Mouse (Mus musculus) neural tube, embryonic 11.5 days (tissue): ENCODE measurements around the gene Efemp2. TPM values are rescaled to one million over a fixed set of nuclear protein-coding genes. Genes with fewer than 3 reads are reported as not detected.

Experiments used
- ATAC-seq: fragments of 200-750 bp; cut with Nextera tagmentation; 2 replicates; pipeline ENCODE4 v1.8.0; 2017; ENCODE audit warnings: moderate number of reproducible peaks, mild to moderate bottlenecking, moderate TSS enrichment, moderate library complexity; ENCODE audit not compliant: insufficient read depth, low FRiP score, low TSS enrichment
- DNase-seq: peaks from one replicate; pipeline ENCODE4 v3.0.0-alpha.2; 2015; ENCODE audit warnings: low spot score
- H3K27ac ChIP-seq: fragments of 300-500 bp; sonication (generic); 2 replicates; pipeline ENCODE4 v1.5.1; 2014; ENCODE audit warnings: low read depth, mild to moderate bottlenecking, low read length
- H3K27me3 ChIP-seq: fragments of 300-500 bp; sonication (generic); 2 replicates; pipeline ENCODE4 v1.6.1; 2014; ENCODE audit warnings: mild to moderate bottlenecking, low read length, mixed read lengths; ENCODE audit not compliant: control insufficient read depth, insufficient read depth
- H3K36me3 ChIP-seq: fragments of 300-500 bp; sonication (generic); 2 replicates; pipeline ENCODE4 v1.6.1; 2014; ENCODE audit warnings: mild to moderate bottlenecking, low read length, moderate library complexity, mixed read lengths; ENCODE audit not compliant: control insufficient read depth, insufficient read depth
- H3K4me1 ChIP-seq: fragments of 300-500 bp; sonication (generic); 2 replicates; pipeline ENCODE4 v1.6.1; 2014; ENCODE audit warnings: low read length, mixed read lengths; ENCODE audit not compliant: control insufficient read depth, insufficient read depth
- H3K4me2 ChIP-seq: fragments of 300-500 bp; sonication (generic); 2 replicates; pipeline ENCODE4 v1.6.1; 2014; ENCODE audit warnings: low read depth, mild to moderate bottlenecking, moderate library complexity
- H3K4me3 ChIP-seq: fragments of 300-500 bp; sonication (generic); 2 replicates; pipeline ENCODE4 v1.5.1; 2014; ENCODE audit warnings: low read depth, low read length
- H3K9ac ChIP-seq: fragments of 300-500 bp; sonication (generic); 2 replicates; pipeline ENCODE4 v1.6.1; 2014; ENCODE audit warnings: mild to moderate bottlenecking, low read length
- H3K9me3 ChIP-seq: fragments of 300-500 bp; sonication (generic); 2 replicates; pipeline ENCODE4 v1.6.1; 2016; ENCODE audit warnings: low read length; ENCODE audit not compliant: control insufficient read depth
- WGBS: fragments of 180-500 bp; shearing (Covaris S2); extraction: QIAGEN DNeasy Blood & Tissue Kit; methylation state at CpG from one replicate; pipeline ENCODE4 v1.1.7; 2014; 5-methylcytosine and 5-hydroxymethylcytosine counted together
- polyA plus RNA-seq: library from polyadenylated mRNA; unstranded; fragments of >200 nt; fragmentation: Nextera tagmentation; extraction: Ambion mirVana; gene quantifications from 2 replicates; pipeline ENCODE4 v1.2.1, GENCODE M21; 2014

Efemp2 gene
- polyA plus RNA-seq, 1 experiment from 2014 or later = 55.6 TPM

GRCm38 (mm10) chr19:5481398-5481797 lies 7.6 kb downstream of the Efemp2 start:
- no peak for ATAC-seq

GRCm38 (mm10) chr19:5483386-5484359 lies 9.9 kb downstream of the Efemp2 start:
- 91% methylated on average over 19 of the region's 19 CpGs for WGBS
- Histone ChIP-seq H3K36me3 (peaks cover 10% of the 10 kb centered on the region), H3K4me3 (no peak overlapping the region), H3K27ac (no peak overlapping the region), H3K9me3 (no peaks in the 10 kb centered on the region), H3K4me2 (no peak overlapping the region), H3K4me1 (peaks cover 10% of the 10 kb centered on the region), H3K9ac (no peak overlapping the region), H3K27me3 (no peaks in the 10 kb centered on the region)
- ATAC-seq (no peak), DNase-seq (no peak)

More at GRCm38 (mm10) chr19:5481398-5481797, 7.6 kb downstream of the Efemp2 start:
- no peaks in the 10 kb centered on the region for H3K9me3 ChIP-seq
- no peaks in the 10 kb centered on the region for H3K4me1 ChIP-seq
- H3K4me3 ChIP-seq = no peak overlapping the region
- no peak overlapping the region for H3K9ac ChIP-seq
- WGBS = 92% methylated on average over 10 of the region's 10 CpGs
- no peak overlapping the region for H3K27ac ChIP-seq
- DNase-seq = no peak
- H3K4me2 ChIP-seq = no peak overlapping the region
- H3K27me3 ChIP-seq = no peaks in the 10 kb centered on the region
- H3K36me3 ChIP-seq = peaks cover 10% of the 10 kb centered on the region

- Histone ChIP-seq H3K36me3 (peaks cover 10% of the 10 kb centered on the region), H3K9ac (no peak overlapping the region), H3K27me3 (no peaks in the 10 kb centered on the region), H3K4me3 (no peak overlapping the region), H3K27ac (no peak overlapping the region), H3K9me3 (no peaks in the 10 kb centered on the region), H3K4me1 (peaks cover 13% of the 10 kb centered on the region), H3K4me2 (no peak overlapping the region)
- 91% methylated on average over 5 of the region's 5 CpGs for WGBS
- ATAC-seq (no peak), DNase-seq (no peak)
These were observed 10.7 kb downstream of the Efemp2 start for GRCm38 (mm10) chr19:5484496-5484895.

- peaks cover 10% of the 10 kb centered on the region for H3K36me3 ChIP-seq
These were observed 11.6 kb downstream of the Efemp2 start for GRCm38 (mm10) chr19:5485371-5485770.

GRCm38 (mm10) chr19:5485821-5486220 lies 12.1 kb downstream of the Efemp2 start:
- Histone ChIP-seq H3K4me3 (no peak overlapping the region), H3K27ac (no peak overlapping the region), H3K4me1 (peaks cover 13% of the 10 kb centered on the region), H3K9ac (no peak overlapping the region), H3K36me3 (peaks cover 10% of the 10 kb centered on the region), H3K9me3 (no peaks in the 10 kb centered on the region), H3K27me3 (no peaks in the 10 kb centered on the region), H3K4me2 (no peak overlapping the region)
- no peak for DNase-seq
- ATAC-seq = no peak
- WGBS = 93% methylated on average over 7 of the region's 7 CpGs

More at GRCm38 (mm10) chr19:5485371-5485770, 11.6 kb downstream of the Efemp2 start:
- H3K9me3 ChIP-seq = no peaks in the 10 kb centered on the region
- H3K27me3 ChIP-seq = no peaks in the 10 kb centered on the region
- H3K4me2 ChIP-seq = no peak overlapping the region
- H3K9ac ChIP-seq = no peak overlapping the region
- DNase-seq (no peak), ATAC-seq (no peak)
- H3K4me1 ChIP-seq = peaks cover 13% of the 10 kb centered on the region
- H3K27ac ChIP-seq = no peak overlapping the region
- H3K4me3 ChIP-seq = no peak overlapping the region
- WGBS = 93% methylated on average over 8 of the region's 8 CpGs

GRCm38 (mm10) chr19:5486286-5486685 lies 12.5 kb downstream of the Efemp2 start:
- H3K27ac ChIP-seq = no peak overlapping the region
- 93% methylated on average over 8 of the region's 8 CpGs for WGBS
- H3K9me3 ChIP-seq = no peaks in the 10 kb centered on the region
- ATAC-seq (no peak), DNase-seq (no peak)
- H3K36me3 ChIP-seq = peaks cover 10% of the 10 kb centered on the region
- H3K27me3 ChIP-seq = no peaks in the 10 kb centered on the region
- no peak overlapping the region for H3K9ac ChIP-seq
- no peak overlapping the region for H3K4me3 ChIP-seq
- peaks cover 13% of the 10 kb centered on the region for H3K4me1 ChIP-seq
- H3K4me2 ChIP-seq = no peak overlapping the region

GRCm38 (mm10) chr19:5486771-5487170 lies 13.0 kb downstream of the Efemp2 start:
- Histone ChIP-seq H3K4me1 (peaks cover 15% of the 10 kb centered on the region), H3K9me3 (no peaks in the 10 kb centered on the region), H3K36me3 (peaks cover 8% of the 10 kb centered on the region), H3K9ac (no peak overlapping the region; the same call in 1 of the 2 replicates), H3K4me2 (no peak overlapping the region), H3K27ac (no peak overlapping the region), H3K27me3 (no peaks in the 10 kb centered on the region), H3K4me3 (no peak overlapping the region)
- no peak for ATAC-seq
- 96% methylated on average over 4 of the region's 4 CpGs for WGBS
- no peak for DNase-seq

- Histone ChIP-seq H3K36me3 (peaks cover 5% of the 10 kb centered on the region), H3K27ac (peak within 1 kb of the TSS; percentile 98), H3K9ac (peak within 1 kb of the TSS; percentile 68), H3K4me1 (peaks cover 21% of the 10 kb centered on the region), H3K4me2 (peak within 1 kb of the TSS; percentile 56), H3K27me3 (no peaks in the 10 kb centered on the region), H3K9me3 (no peaks in the 10 kb centered on the region), H3K4me3 (peak within 1 kb of the TSS; percentile 44)
- peak; percentile 51 for ATAC-seq
- 1% methylated on average over 39 of the region's 39 CpGs for WGBS
- DNase-seq = peak; percentile 94
These were observed 14.2 kb downstream of the Efemp2 start, which contains the start of gene Mus81 for GRCm38 (mm10) chr19:5487768-5488550. Gene Mus81, minus strand, starts transcription at chr19:5488402.
